Mouse (Mus musculus): ENCODE data around the gene Igsf21.

DNA sequence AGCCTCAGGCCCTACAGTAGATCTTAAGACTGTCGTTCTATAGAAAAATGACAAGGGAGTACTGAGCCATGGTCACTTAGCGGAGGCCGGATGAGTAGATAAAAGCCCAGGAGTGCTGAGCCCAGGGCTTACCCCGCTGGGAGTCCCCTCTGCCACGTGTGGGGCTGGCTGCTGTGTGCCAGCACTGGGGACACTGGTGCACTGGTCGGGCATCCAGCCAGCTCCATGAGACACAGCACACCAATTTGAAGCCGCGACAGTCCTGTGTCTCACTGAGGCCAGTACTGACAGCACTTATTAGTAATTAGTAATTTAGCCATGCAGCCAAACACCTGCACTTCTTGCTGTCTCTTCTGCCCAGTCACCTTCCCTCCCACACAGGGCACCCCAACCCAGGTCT lies 28.6 kb downstream of the Igsf21 start:
- TF ChIP-seq POLR2A (IDR thresholded peaks at IDR 0.05; ENCODE audit: extremely low read depth, insufficient read depth, low read length) (no peak), CTCF (IDR thresholded peaks at IDR 0.05; ENCODE audit: low read depth, low read length) (no peak)
